Mouse (Mus musculus) MEL (cell line): Measurements from ENCODE around the gene Hira. TPM values are rescaled to one million over a fixed set of nuclear protein-coding genes. Genes with fewer than 3 reads are reported as not detected.

Experiments
- DNase-seq: peaks from one replicate; pipeline ENCODE4 v3.0.0; 2011; ENCODE audit warnings: low read depth, low spot score
- H3K27ac ChIP-seq: 2 replicates; pipeline ENCODE4 v1.5.1; 2012; ENCODE audit warnings: low read depth, mild to moderate bottlenecking, control low read depth, low read length, moderate library complexity; ENCODE audit not compliant: control insufficient read depth
- H3K27me3 ChIP-seq, 2 experiments: fragments of 150-350 bp in 1 of 2; sonication (generic) in 1 of 2; 2 replicates each; pipeline ENCODE4 v1.6.1; 2012; ENCODE audit warnings: low read length in 2 of 2, mild to moderate bottlenecking in 2 of 2, improper control_type of control experiment in 1 of 2, moderate library complexity in 1 of 2; ENCODE audit not compliant: insufficient read depth in 2 of 2, control insufficient read depth in 1 of 2
- H3K36me3 ChIP-seq, 2 experiments: 2 replicates each; pipeline ENCODE4 v1.6.1; 2012 to 2014; ENCODE audit warnings: low read length in 2 of 2, improper control_type of control experiment in 1 of 2, inconsistent platforms in 1 of 2, mild to moderate bottlenecking in 1 of 2; ENCODE audit not compliant: insufficient read depth in 2 of 2, control insufficient read depth in 1 of 2
- H3K4me1 ChIP-seq, 2 experiments: fragments of 150-350 bp in 1 of 2; sonication (generic) in 1 of 2; 2 replicates each; pipeline ENCODE4 v1.6.1; 2012; ENCODE audit warnings: low read length in 2 of 2, improper control_type of control experiment in 1 of 2, mild to moderate bottlenecking in 1 of 2; ENCODE audit not compliant: insufficient read depth in 2 of 2, control insufficient read depth in 1 of 2
- H3K4me3 ChIP-seq, 2 experiments: fragments of 150-350 bp in 1 of 2; sonication (generic) in 1 of 2; 2 replicates each; pipeline ENCODE4 v1.5.1; 2012; ENCODE audit warnings: low read depth in 2 of 2, low read length in 2 of 2, mild to moderate bottlenecking in 2 of 2, moderate library complexity in 2 of 2, control low read depth in 1 of 2, improper control_type of control experiment in 1 of 2; ENCODE audit not compliant: control insufficient read depth in 1 of 2, insufficient read depth in 1 of 2
- H3K79me2 ChIP-seq: 2 replicates; pipeline ENCODE4 v1.6.1; 2012; ENCODE audit warnings: mild to moderate bottlenecking, low read length, moderate library complexity; ENCODE audit not compliant: control insufficient read depth, poor library complexity, insufficient read depth
- H3K9ac ChIP-seq: 2 replicates; pipeline ENCODE4 v1.6.1; 2012; ENCODE audit warnings: low read depth, mild to moderate bottlenecking, control low read depth, low read length, moderate library complexity; ENCODE audit not compliant: control insufficient read depth, poor library complexity, severe bottlenecking
- H3K9me3 ChIP-seq: fragments of 150-350 bp; sonication (generic); replicated peaks from 2 replicates; pipeline ENCODE4 v1.6.1; 2012; ENCODE audit warnings: mild to moderate bottlenecking, low read length, improper control_type of control experiment, moderate library complexity; ENCODE audit not compliant: insufficient read depth
- BHLHE40 ChIP-seq: IDR thresholded peaks from 2 replicates; pipeline ENCODE4 v1.6.1; 2012; ENCODE audit warnings: low read depth, mild to moderate bottlenecking, inconsistent platforms, low read length, improper control_type of control experiment, borderline replicate concordance
- CHD2 ChIP-seq: IDR thresholded peaks from 2 replicates; pipeline ENCODE4 v1.6.1; 2011; ENCODE audit warnings: low read length, improper control_type of control experiment
- CTCF ChIP-seq, 3 experiments: IDR thresholded peaks in 2 of 3; conservative IDR thresholded peaks in 1 of 3; 2 replicates each; pipeline ENCODE4 v1.5.1; 2011 to 2012; ENCODE audit warnings: low read length in 3 of 3, low read depth in 2 of 3, mild to moderate bottlenecking in 2 of 3, improper control_type of control experiment in 1 of 3, inconsistent platforms in 1 of 3, mixed read lengths in 1 of 3, moderate library complexity in 1 of 3; ENCODE audit not compliant: control insufficient read depth in 1 of 3, insufficient read depth in 1 of 3, poor library complexity in 1 of 3, severe bottlenecking in 1 of 3
- HCFC1 ChIP-seq: IDR thresholded peaks from 2 replicates; pipeline ENCODE4 v1.6.1; 2012; ENCODE audit warnings: low read depth, mild to moderate bottlenecking, inconsistent platforms, low read length, improper control_type of control experiment, moderate library complexity
- JUND ChIP-seq: IDR thresholded peaks from 2 replicates; pipeline ENCODE4 v1.6.1; 2011; ENCODE audit warnings: low read depth, mild to moderate bottlenecking, improper control_type of control experiment, low read length
- MAFK ChIP-seq: IDR thresholded peaks from 2 replicates; pipeline ENCODE4 v1.6.1; 2011; ENCODE audit warnings: low read depth, mild to moderate bottlenecking, low read length, improper control_type of control experiment, borderline replicate concordance
- POLR2A ChIP-seq, 2 experiments: IDR thresholded peaks; 2 replicates each; pipeline ENCODE4 v1.6.1; 2011 to 2012; ENCODE audit warnings: low read length in 2 of 2, mild to moderate bottlenecking in 2 of 2, control low read depth in 1 of 2, improper control_type of control experiment in 1 of 2, low read depth in 1 of 2, moderate library complexity in 1 of 2; ENCODE audit not compliant: control insufficient read depth in 1 of 2, insufficient read depth in 1 of 2, poor library complexity in 1 of 2
- RCOR1 ChIP-seq: IDR thresholded peaks from 2 replicates; pipeline ENCODE4 v1.6.1; 2012; ENCODE audit warnings: low read depth, mild to moderate bottlenecking, inconsistent platforms, low read length, improper control_type of control experiment
- TAL1 ChIP-seq: IDR thresholded peaks from 2 replicates; pipeline ENCODE4 v1.6.1; 2012; ENCODE audit warnings: mild to moderate bottlenecking, inconsistent platforms, low read length, moderate library complexity, mixed read lengths
- TBP ChIP-seq: IDR thresholded peaks from 2 replicates; pipeline ENCODE4 v1.8.0; 2011; ENCODE audit warnings: low read depth, low read length, improper control_type of control experiment
- ZKSCAN1 ChIP-seq: IDR thresholded peaks from 2 replicates; pipeline ENCODE4 v1.6.1; 2012; ENCODE audit warnings: low read depth, mild to moderate bottlenecking, inconsistent platforms, low read length, improper control_type of control experiment, moderate library complexity
- polyA plus RNA-seq, 2 experiments: library from polyadenylated mRNA; stranded (reverse) in 1 of 2; unstranded in 1 of 2; fragments of >175 nt in 1 of 2; fragments of >200 nt in 1 of 2; gene quantifications; 2 replicates each; pipeline versions ENCODE4 v1.2.1 to v1.2.4; 2012; ENCODE audit warnings: low replicate concordance in 2 of 2, low read depth in 1 of 2; ENCODE audit not compliant: insufficient read length in 2 of 2, insufficient read depth in 1 of 2, missing spikeins in 1 of 2
- total RNA-seq: library from RNA; depleted of rRNA; stranded (reverse); fragments of 300-350 nt; gene quantifications from 2 replicates; pipeline ENCODE4 v1.2.3, GENCODE M21; 2012; rRNA removed

The Hira gene
- total and polyA plus RNA-seq, 3 experiments = 40.9 to 203 TPM; not detected in 1

GRCm38 (mm10) chr16:19013550-19013949 lies 136.7 kb downstream of the Hira start (continued):
- TF ChIP-seq BHLHE40 (no peak), TBP (no peak), MAFK (no peak), POLR2A (IDR thresholded peaks at IDR 0.05; ENCODE audit: control insufficient read depth in 1 of 2, insufficient read depth in 1 of 2, low read depth in 1 of 2, low read length in 2 of 2, poor library complexity in 1 of 2) (no peak)

- Histone ChIP-seq H3K27ac (no peak overlapping the region), H3K27me3 (peaks cover 0 to 1% of the 10 kb centered on the region in 2 experiments; a peak in 1 of 4 replicates), H3K4me3 (no peak overlapping the region), H3K79me2 (no peaks in the 10 kb centered on the region), H3K9ac (no peak overlapping the region), H3K36me3 (no peaks in the 10 kb centered on the region), H3K9me3 (no peaks in the 10 kb centered on the region), H3K4me1 (no peaks in the 10 kb centered on the region)
- no peak for DNase-seq
- TF ChIP-seq BHLHE40 = no peak
- no peak for TF ChIP-seq CHD2
- TF ChIP-seq TBP = no peak
- TF ChIP-seq CTCF (IDR thresholded peaks at IDR 0.05 in 2 of 3, conservative IDR thresholded peaks at IDR 0.05 in 1 of 3; ENCODE audit: control insufficient read depth in 1 of 3, insufficient read depth in 1 of 3, low read depth in 2 of 3, low read length in 3 of 3, poor library complexity in 1 of 3, severe bottlenecking in 1 of 3) = no peak
- no peak for TF ChIP-seq TAL1
- TF ChIP-seq ZKSCAN1 = no peak
- TF ChIP-seq HCFC1 = no peak
- no peak for TF ChIP-seq RCOR1
- no peak for TF ChIP-seq JUND
- no peak for TF ChIP-seq MAFK
Observed at GRCm38 (mm10) chr16:19014650-19015049, 137.8 kb downstream of the Hira start.

Other genes with a start within 250 kb of the Hira start
- gene Sept5, start 247.1 kb upstream of the Hira start, total RNA-seq = 7.4 and 8.3 TPM in 2 replicates
- 10 to 100 TPM in 1 of 2 experiments, not detected in 1; 29.3 TPM for gene Sept5, start 247.1 kb upstream of the Hira start, polyA plus RNA-seq
- gene Cldn5, start 100.2 kb upstream of the Hira start, total RNA-seq = not detected in 2 replicates
- not detected for gene Cldn5, start 100.2 kb upstream of the Hira start, polyA plus RNA-seq
- gene Ufd1, start 65.3 kb upstream of the Hira start, total RNA-seq = 37.3 and 41.9 TPM in 2 replicates
- gene Ufd1, start 65.3 kb upstream of the Hira start, polyA plus RNA-seq = 10 to 100 TPM in 1 of 2 experiments, not detected in 1; 67.8 TPM
- gene Cdc45, start 65.0 kb upstream of the Hira start, total RNA-seq = 81.1 and 90.2 TPM in 2 replicates
- gene Cdc45, start 65.0 kb upstream of the Hira start, polyA plus RNA-seq = 10 to 100 TPM in 1 of 2 experiments, not detected in 1; 87.4 TPM
- gene 2510002D24Rik, start 40.5 kb upstream of the Hira start, total RNA-seq = 19.9 and 25.3 TPM in 2 replicates
- gene 2510002D24Rik, start 40.5 kb upstream of the Hira start, polyA plus RNA-seq = 10 to 100 TPM in 1 of 2 experiments, not detected in 1; 33.0 TPM
- gene Gm28539, start 40.5 kb upstream of the Hira start, total RNA-seq = 1.3 and 2.9 TPM in 2 replicates
- gene Gm28539, start 40.5 kb upstream of the Hira start, polyA plus RNA-seq = 10 to 100 TPM in 1 of 2 experiments, not detected in 1; 13.9 TPM
- 77.2 and 78.7 TPM in 2 replicates for gene Mrpl40, start 175 bp upstream of the Hira start, total RNA-seq
- 10 to 100 TPM in 1 of 2 experiments, not detected in 1; 84.6 TPM for gene Mrpl40, start 175 bp upstream of the Hira start, polyA plus RNA-seq